Mouse (Mus musculus): ENCODE data around the gene Hcn2.

GRCm38 (mm10) chr10:79717640-79718357 lies 1.4 kb downstream of the Hcn2 start:
- TF ChIP-seq CTCF (IDR thresholded peaks at IDR 0.05; ENCODE audit: low read depth), result no peak
- no peak for TF ChIP-seq EP300 (optimal IDR thresholded peaks at IDR 0.05)

Data from stomach, postnatal 0 days (tissue).